Mouse (Mus musculus): Measurements from ENCODE around the gene Hddc3. TPM values are rescaled to one million over a fixed set of nuclear protein-coding genes. Genes with fewer than 3 reads are reported as not detected.

Gene Hddc3
- 20.2 and 21.5 TPM in 2 replicates for polyA plus RNA-seq (2015; fragmentation: Nextera tagmentation; extraction: Ambion mirVana)

DNA sequence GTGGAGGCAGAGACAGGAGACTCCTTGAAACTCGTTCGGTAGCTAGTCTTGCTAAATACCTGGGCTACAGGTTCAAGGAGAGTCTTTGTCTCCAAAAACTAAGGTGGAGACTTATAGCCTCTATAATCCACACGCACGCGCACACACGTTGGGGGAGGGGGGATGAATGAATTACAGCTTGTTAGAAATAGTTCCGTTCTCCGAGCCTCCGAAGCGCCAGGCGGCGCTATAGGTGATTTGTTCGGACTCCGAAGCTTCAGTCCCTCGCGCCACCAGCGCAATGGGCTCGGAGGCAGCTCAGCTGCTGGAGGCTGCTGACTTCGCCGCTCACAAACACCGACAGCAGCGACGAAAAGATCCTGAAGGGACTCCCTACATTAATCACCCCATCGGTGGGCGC lies at the start of gene Hddc3:
Gene Hddc3 (plus strand): TSS at position 247 of the 400 bp plus-strand sequence.
- Histone ChIP-seq H3K4me1 (replicated peaks; ENCODE audit: insufficient read depth, low read length) (peaks cover 23% of the 10 kb centered on the region), H3K4me2 (ENCODE audit: low read length) (peak within 1 kb of the TSS; percentile 67), H3K9me3 (replicated peaks; ENCODE audit: low read length) (no peaks in the 10 kb centered on the region), H3K36me3 (ENCODE audit: insufficient read depth, low read length) (no peaks in the 10 kb centered on the region), H3K27ac (peak within 1 kb of the TSS; percentile 73), H3K4me3 (replicated peaks; ENCODE audit: low read depth, low read length) (peak within 1 kb of the TSS; percentile 48), H3K27me3 (ENCODE audit: insufficient read depth, low read length) (no peaks in the 10 kb centered on the region), H3K9ac (ENCODE audit: low read depth, low read length) (peak within 1 kb of the TSS; percentile 78)
- TF ChIP-seq CTCF (IDR thresholded peaks at IDR 0.05; ENCODE audit: low read depth), result peak; percentile 87
- ATAC-seq (replicated peaks; ENCODE audit: low FRiP score, low read depth), result peak; percentile 7
- WGBS, result 1% methylated on average over 25 of the region's 25 CpGs
- peak; percentile 95 for DNase-seq (ENCODE audit: low spot score)

DNA sequence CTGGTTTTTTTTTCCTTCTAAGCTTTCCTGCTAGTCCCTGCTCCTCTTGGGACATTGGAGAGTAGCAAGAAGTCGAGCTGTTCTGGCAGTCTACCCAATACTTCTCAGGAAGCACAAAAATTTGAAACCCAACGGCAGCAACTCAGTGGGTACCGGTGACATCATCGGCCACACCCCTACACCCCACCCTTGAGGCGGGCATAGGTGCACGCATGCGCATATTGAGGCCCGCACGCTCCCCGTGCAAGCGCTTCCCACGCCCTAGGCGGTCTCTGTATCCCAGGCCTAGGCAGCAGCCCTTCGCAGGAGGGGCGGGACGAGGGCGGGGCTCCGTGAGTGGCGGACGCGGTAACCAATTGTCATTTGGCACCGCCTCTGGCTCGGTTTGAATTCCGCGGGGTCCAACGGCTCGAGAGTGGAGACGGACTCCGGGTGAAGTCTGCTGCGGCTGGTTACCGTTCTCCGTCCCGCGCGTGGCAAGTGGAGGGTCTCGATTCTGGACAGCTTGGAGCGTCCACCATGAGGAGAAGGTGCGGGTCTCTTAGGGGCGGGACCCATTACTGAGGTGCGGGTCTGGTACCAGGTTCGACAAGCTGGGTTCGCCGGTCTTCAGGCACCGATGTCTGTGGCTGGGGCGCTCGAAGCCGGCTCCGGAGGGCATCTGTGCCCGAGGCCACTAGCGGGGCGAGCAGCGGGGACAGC lies 48.7 kb upstream of the Hddc3 start, which contains the start of gene Prc1:
Gene Prc1 (plus strand): TSS at position 389 of the 702 bp plus-strand sequence.
- DNase-seq (ENCODE audit: low spot score), result peak; percentile 98
- H3K4me2 ChIP-seq (ENCODE audit: low read length), result peak within 1 kb of the TSS; percentile 87

DNA sequence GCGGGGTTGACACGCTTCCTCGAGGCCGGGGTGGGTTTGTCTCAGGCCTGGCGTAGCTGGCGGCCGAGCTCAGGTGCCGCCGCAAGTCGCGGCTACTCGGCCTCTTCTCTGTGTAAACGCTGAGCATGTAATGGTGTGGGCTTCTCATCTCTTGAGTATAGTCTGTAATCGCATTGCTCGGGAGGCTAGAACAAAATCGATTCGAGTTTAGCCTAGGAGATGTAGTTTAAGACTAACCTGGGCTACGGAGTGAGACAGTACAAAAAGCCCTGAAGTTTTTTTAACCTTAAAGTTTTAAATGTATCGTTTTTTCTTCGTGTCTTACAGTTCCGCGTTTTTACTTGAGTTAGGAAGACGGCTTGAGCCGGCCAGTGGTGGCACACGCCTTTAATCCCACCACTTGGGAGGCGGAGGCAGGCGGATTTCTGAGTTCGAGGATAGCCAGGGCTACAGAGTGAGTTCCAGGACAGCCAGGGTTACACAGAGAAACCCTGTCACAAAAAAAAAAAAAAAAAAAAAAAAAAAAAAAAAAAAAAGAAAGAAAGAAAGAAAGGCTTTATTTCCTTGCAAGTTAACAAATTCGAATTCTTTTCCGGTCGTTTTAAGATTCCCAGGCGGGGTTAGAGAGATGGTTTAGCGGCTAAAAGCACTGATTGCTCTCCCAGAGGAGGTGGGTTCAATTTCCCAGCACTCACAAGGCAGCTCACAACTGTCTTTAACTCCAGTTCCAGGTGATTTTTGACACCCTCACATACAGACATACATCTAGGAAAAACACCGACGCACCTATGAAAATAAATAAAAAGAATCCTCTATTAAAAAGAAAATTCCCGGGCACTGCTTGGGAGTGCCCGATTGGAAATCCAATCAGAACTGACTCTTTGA lies 47.9 kb upstream of the Hddc3 start:
- peak overlapping the region; percentile 71; the same call in 1 of the 2 replicates for H3K27ac ChIP-seq

More for the DNA sequence above, 48.7 kb upstream of the Hddc3 start, which contains the start of gene Prc1:
- 0 out of 2 replicates have a peak, but pooled peaks cover 3% of the 10 kb centered on the region for H3K36me3 ChIP-seq (ENCODE audit: insufficient read depth, low read length)
- TF ChIP-seq CTCF (IDR thresholded peaks at IDR 0.05; ENCODE audit: low read depth), result no peak
- under 1% methylated on average over 52 of the region's 52 CpGs for WGBS
- peak within 1 kb of the TSS; percentile 71 for H3K27ac ChIP-seq
- peak within 1 kb of the TSS; percentile 73 for H3K4me3 ChIP-seq (replicated peaks; ENCODE audit: low read depth, low read length)
- no peaks in the 10 kb centered on the region for H3K9me3 ChIP-seq (replicated peaks; ENCODE audit: low read length)
- H3K4me1 ChIP-seq (replicated peaks; ENCODE audit: insufficient read depth, low read length), result no peaks in the 10 kb centered on the region
- peak; percentile 99 for ATAC-seq (replicated peaks; ENCODE audit: low FRiP score, low read depth)
- no peaks in the 10 kb centered on the region for H3K27me3 ChIP-seq (ENCODE audit: insufficient read depth, low read length)
- peak within 1 kb of the TSS; percentile 75 for H3K9ac ChIP-seq (ENCODE audit: low read depth, low read length)

DNA sequence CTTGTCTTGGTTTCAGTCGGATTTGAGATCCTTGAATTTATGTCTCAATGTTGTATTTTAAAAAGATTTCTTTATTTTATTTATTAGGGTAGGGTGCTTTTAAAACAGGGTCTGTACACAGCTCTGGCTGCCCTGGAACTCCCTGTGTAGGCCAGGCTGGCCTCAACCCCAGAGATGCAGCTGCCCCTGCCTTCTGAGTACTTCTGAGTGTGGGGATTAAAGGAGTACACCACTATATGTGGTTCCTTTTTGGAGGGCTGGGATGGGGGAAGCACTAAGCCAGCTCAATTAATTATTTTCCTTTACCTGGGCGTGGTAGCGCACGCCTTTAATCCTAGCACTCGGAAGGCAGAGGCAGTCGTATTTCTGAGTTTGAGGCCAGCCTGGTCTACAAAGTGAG lies 46.4 kb upstream of the Hddc3 start:
- H3K4me2 ChIP-seq (ENCODE audit: low read length), result no peak overlapping the region
- WGBS, result 91% methylated on average over 6 of the region's 6 CpGs

More for the DNA sequence above, 47.9 kb upstream of the Hddc3 start:
- 7% methylated on average over 37 of the region's 37 CpGs for WGBS
- H3K36me3 ChIP-seq (ENCODE audit: insufficient read depth, low read length), result 0 out of 2 replicates have a peak, but pooled peaks cover 6% of the 10 kb centered on the region
- TF ChIP-seq CTCF (IDR thresholded peaks at IDR 0.05; ENCODE audit: low read depth), result no peak
- DNase-seq (ENCODE audit: low spot score) (peak; percentile 59), ATAC-seq (replicated peaks; ENCODE audit: low FRiP score, low read depth) (peak; percentile 57)
- no peaks in the 10 kb centered on the region for H3K4me1 ChIP-seq (replicated peaks; ENCODE audit: insufficient read depth, low read length)
- peak overlapping the region; percentile 75 for H3K9ac ChIP-seq (ENCODE audit: low read depth, low read length)
- no peaks in the 10 kb centered on the region for H3K9me3 ChIP-seq (replicated peaks; ENCODE audit: low read length)
- H3K27me3 ChIP-seq (ENCODE audit: insufficient read depth, low read length), result no peaks in the 10 kb centered on the region
- peak overlapping the region; percentile 87 for H3K4me2 ChIP-seq (ENCODE audit: low read length)
- peak overlapping the region; percentile 73 for H3K4me3 ChIP-seq (replicated peaks; ENCODE audit: low read depth, low read length)

DNA sequence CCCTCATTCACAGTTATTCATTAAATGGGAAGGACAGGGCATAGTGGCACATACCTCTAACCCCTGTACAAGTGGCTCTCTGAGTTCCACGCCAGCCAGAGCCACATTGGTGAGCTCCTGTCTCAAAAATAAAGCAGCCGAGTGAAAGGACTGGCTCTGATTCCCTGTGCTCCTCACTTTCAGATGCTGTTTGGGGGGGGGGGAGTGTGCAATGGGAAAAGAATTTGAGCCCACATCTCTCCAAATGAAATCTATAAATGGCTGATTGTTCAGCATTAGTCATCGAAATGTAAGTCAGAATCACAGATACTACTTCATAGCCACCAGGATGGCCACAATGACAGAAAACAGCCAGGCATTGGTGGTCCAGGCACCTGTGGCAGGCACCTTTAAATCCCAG lies 45.9 kb upstream of the Hddc3 start:
- Histone ChIP-seq H3K4me1 (replicated peaks; ENCODE audit: insufficient read depth, low read length) (no peaks in the 10 kb centered on the region), H3K4me2 (ENCODE audit: low read length) (no peak overlapping the region), H3K27ac (no peak overlapping the region), H3K27me3 (ENCODE audit: insufficient read depth, low read length) (no peaks in the 10 kb centered on the region), H3K9ac (ENCODE audit: low read depth, low read length) (no peak overlapping the region), H3K36me3 (ENCODE audit: insufficient read depth, low read length) (peaks cover 17% of the 10 kb centered on the region), H3K4me3 (replicated peaks; ENCODE audit: low read depth, low read length) (no peak overlapping the region), H3K9me3 (replicated peaks; ENCODE audit: low read length) (no peaks in the 10 kb centered on the region)
- no peak for TF ChIP-seq CTCF (IDR thresholded peaks at IDR 0.05; ENCODE audit: low read depth)
- 77% methylated on average over 3 of the region's 3 CpGs for WGBS
- ATAC-seq (replicated peaks; ENCODE audit: low FRiP score, low read depth) (no peak), DNase-seq (ENCODE audit: low spot score) (no peak)

More for the DNA sequence above, 46.4 kb upstream of the Hddc3 start:
- no peak overlapping the region for H3K9ac ChIP-seq (ENCODE audit: low read depth, low read length)
- H3K27me3 ChIP-seq (ENCODE audit: insufficient read depth, low read length), result no peaks in the 10 kb centered on the region
- peaks cover 12% of the 10 kb centered on the region for H3K36me3 ChIP-seq (ENCODE audit: insufficient read depth, low read length)
- no peak for ATAC-seq (replicated peaks; ENCODE audit: low FRiP score, low read depth)
- H3K4me3 ChIP-seq (replicated peaks; ENCODE audit: low read depth, low read length), result no peak overlapping the region
- no peaks in the 10 kb centered on the region for H3K4me1 ChIP-seq (replicated peaks; ENCODE audit: insufficient read depth, low read length)
- no peaks in the 10 kb centered on the region for H3K9me3 ChIP-seq (replicated peaks; ENCODE audit: low read length)
- H3K27ac ChIP-seq, result no peak overlapping the region
- no peak for TF ChIP-seq CTCF (IDR thresholded peaks at IDR 0.05; ENCODE audit: low read depth)
- DNase-seq (ENCODE audit: low spot score), result no peak

DNA sequence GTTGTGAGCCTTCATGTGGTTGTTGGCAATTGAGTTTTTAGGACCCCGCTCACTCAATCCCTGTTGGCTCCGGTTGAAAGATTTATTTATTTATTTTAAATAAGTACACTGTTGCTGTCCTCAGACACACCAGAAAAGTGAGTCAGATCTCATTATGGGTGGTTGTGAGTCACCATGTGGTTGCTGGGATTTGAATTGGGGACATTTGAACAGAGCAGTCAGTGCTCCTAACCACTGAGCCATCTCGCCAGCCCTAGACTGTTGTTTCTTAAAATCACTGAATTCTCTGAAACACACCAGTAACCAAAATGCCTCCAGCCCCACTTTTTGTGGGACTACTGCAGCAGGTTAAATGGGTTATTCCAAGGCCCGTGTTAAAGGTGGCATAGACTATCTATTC lies 44.1 kb upstream of the Hddc3 start:
- Histone ChIP-seq H3K9me3 (replicated peaks; ENCODE audit: low read length) (no peaks in the 10 kb centered on the region), H3K4me2 (ENCODE audit: low read length) (no peak overlapping the region), H3K36me3 (ENCODE audit: insufficient read depth, low read length) (peaks cover 25% of the 10 kb centered on the region), H3K9ac (ENCODE audit: low read depth, low read length) (no peak overlapping the region), H3K27ac (no peak overlapping the region), H3K27me3 (ENCODE audit: insufficient read depth, low read length) (no peaks in the 10 kb centered on the region), H3K4me3 (replicated peaks; ENCODE audit: low read depth, low read length) (no peak overlapping the region), H3K4me1 (replicated peaks; ENCODE audit: insufficient read depth, low read length) (no peaks in the 10 kb centered on the region)
- WGBS, result 91% methylated on average over 4 of the region's 4 CpGs
- ATAC-seq (replicated peaks; ENCODE audit: low FRiP score, low read depth) (no peak), DNase-seq (ENCODE audit: low spot score) (no peak)
- no peak for TF ChIP-seq CTCF (IDR thresholded peaks at IDR 0.05; ENCODE audit: low read depth)

All from kidney, postnatal 0 days (tissue).